Mouse (Mus musculus): ENCODE measurements around the gene Hvcn1. TPM values are rescaled to one million over a fixed set of nuclear protein-coding genes. Genes with fewer than 3 reads are reported as not detected.

Hvcn1 gene
- total RNA-seq, 2 experiments from 2014 or later = 2.6 to 2.8 TPM

DNA sequence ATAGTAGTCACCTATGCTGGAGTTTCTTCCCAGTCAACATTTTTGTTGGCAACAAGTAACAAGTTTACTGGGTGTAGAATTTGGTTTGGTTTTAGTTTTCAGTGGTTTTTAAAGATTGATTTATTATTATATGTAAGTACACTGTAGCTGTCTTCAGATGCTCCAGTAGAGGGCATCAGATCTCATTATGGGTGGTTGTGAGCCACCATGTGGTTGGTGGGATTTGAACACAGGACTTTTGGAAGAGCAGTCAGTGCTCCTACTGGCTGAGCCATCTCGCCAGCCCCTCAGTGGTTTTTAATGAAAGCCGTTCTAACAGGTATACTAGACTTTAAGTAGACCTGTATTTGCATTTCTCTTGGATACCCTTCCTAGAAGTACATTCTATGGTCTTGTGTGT is 59.3 kb downstream of the Hvcn1 start:
- DNase-seq (ENCODE audit: low spot score in 2 of 2) = no peak

GRCm38 (mm10) chr5:122267136-122267535 is 60.5 kb downstream of the Hvcn1 start:
- DNase-seq (ENCODE audit: low spot score in 2 of 2) = no peak

GRCm38 (mm10) chr5:122267899-122268298 is 61.3 kb downstream of the Hvcn1 start:
- peak; percentile 86 for DNase-seq (ENCODE audit: low spot score in 2 of 2)

DNA sequence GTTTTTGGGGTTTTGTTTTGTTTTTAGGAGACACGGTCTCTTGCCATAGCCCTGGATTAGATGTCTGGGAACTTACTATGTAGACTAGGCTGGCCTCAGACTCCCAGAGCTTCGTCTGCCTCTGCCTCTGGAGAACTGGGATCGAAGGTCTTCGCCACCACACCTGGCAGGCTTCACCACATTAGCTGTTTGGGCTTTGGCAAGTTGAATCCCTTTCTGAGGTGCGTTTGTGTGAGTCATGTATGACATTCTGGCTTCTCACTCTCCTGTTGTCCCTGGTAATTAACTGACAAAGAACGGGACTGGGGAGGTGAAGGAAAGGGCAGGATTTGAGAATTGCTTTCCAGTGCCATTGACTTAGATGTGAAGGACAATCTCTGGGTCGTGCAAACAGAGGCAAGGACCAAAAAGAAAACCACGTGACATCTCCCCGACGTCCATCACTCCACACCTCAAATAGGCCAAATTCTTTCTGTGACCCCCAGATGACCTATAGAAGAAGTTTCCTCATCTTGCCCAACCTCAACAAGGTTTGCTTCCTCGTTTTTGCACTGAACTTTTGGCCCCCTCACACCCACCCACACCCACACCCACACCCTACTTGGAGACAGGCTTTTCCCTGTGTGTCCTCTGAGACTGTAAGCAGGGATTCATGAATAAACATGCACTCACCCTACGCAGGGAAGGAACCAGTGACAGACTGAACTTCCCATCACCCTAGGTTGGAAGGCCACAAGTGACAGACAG is 62.4 kb downstream of the Hvcn1 start:
- no peak for DNase-seq (ENCODE audit: low spot score in 2 of 2)

DNA sequence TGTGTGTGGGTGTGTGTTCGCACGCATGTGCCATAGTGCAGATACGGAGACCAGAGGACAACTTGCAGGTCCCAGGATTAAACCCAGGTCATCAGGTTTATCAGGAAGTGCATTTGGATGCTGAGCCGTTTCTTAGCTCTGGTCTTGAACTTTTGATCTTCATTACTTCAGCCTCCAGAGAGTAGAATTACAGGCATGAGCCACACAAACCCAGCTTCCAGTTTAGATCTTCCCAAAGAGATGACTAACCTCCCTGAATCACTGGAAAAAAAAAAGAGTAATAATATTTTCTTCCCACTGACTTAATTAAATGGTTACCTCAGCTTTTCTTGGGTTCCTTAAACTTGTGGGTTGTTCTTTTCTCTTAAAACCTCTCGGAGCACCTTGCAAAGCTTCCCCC is 66.2 kb downstream of the Hvcn1 start:
- no peak for DNase-seq (ENCODE audit: low spot score in 2 of 2)

DNA sequence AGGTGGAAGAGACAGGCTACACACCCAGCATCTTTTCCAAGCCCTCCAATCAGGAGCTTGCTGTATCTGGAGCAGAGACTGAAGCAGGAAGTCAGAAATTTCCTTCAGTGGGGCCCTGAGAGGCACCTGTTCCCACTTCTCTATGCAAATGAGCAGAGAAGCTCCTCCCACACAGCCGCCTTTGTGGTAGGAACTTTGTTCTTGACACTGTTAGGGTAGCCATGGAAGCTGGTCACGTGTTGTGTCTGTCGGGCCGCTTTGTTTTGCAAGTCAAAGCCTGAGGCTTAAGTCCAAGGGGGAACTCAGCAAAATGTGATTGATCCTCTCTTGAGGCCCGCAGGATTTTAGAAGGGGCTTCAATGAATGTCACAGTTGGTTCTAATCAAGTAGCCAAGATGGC is 68.2 kb downstream of the Hvcn1 start:
- DNase-seq (ENCODE audit: low spot score in 2 of 2) = no peak

- DNase-seq (ENCODE audit: low spot score in 2 of 2) = no peak
Observed at GRCm38 (mm10) chr5:122278946-122279345, 72.3 kb downstream of the Hvcn1 start.

DNA sequence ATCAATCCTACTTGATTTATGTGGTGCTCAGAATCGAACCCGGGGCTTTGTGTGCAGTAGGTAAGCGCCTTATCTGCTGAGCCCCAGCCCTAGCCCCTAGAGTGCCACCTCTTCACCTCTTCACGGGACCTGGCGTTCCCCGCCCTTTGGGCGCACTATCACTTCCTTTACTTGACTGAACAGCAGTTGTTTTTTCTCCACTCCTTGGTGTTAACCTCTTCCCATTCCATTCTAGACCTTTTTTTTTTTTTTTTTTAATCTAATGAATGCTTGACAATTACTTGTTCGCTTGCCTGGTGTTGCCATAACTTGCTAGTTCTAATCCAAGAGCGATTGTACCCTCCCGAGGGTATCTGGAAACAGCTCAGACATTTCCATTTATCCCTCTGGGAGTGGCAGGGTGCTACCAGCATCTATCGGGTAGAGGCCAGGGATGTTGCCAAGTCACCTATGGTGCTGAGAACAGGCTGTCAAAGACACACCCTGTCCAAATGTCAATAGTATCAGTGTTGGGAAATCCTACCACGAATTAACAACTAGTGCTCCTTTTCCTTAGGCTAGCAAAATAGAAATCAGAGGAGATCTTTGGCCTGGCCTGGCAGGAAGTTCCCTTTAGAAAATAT is 73.3 kb downstream of the Hvcn1 start:
- DNase-seq (ENCODE audit: low spot score in 2 of 2) = no peak

DNA sequence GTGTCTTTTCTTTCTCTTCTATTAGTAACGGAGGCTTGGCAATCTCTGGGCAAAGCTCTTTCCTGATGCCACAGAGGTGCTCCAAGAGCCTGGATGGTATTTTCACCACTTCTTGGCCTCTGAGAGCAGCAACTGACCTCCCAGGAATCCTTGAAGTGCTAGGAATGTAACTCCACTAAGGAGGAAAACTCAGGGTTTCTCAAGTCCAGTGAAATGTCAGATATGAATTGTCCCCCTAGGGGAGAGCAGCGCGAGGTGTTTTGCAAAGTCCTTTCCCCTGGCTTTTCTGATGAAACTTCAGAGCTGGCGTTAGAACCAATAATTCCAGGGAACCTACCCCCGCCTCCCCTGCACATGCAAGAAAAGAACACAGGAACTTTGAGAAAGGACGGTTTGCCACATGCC is 73.8 kb downstream of the Hvcn1 start:
- no peak for DNase-seq (ENCODE audit: low spot score in 2 of 2)

DNA sequence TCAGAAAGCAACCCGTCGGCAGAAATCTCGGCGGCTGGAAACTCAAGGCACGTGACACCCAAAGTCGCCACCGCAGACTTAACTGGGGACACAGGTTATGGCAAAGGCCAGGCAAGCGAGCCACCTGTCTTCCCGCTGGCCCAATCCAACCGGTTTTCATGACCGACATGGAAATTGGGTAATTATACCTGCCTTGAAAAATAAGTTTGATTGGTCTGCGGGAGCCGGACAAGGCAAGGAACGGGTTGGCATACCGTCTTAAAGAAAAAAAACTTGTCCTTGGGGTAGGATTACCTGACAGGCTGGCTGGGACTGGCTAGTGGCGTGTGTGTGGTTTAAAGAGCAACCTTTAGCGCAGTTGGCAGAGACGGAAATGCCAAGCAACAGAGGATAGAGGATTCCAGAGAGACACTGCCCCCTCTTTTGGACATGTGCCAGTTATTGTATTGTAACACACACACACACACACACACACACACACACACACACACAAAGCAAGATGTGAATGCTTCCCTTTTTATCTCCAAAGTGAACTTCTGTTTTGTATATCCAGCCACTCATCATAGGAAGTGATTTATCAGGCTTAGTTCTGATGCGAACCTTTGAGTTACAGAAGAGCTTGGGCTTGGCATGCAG is 74.3 kb downstream of the Hvcn1 start:
- no peak for DNase-seq (ENCODE audit: low spot score in 2 of 2)

DNA sequence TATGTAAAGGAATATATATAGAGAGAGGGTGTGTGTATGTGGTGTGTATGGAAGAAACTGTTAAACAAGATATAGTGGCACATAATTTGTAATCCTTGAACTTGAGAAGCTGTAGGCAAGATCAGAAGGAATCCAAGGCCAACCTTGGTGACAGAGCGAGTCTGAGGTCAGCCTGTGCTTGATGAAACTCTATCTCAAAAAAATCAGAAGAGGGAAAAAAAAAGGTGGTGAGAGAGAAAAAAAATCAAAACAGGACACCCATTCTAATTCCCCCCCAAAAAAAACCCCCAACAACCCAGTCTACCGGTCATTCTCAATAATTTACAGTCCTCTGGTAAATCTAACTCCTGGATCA is 77.2 kb downstream of the Hvcn1 start:
- no peak for DNase-seq (ENCODE audit: low spot score in 2 of 2)

GRCm38 (mm10) chr5:122284183-122285028 is 77.8 kb downstream of the Hvcn1 start, which contains the start of gene Pptc7:
Gene Pptc7 (plus strand): TSS chr5:122284365.
- DNase-seq (ENCODE audit: low spot score in 2 of 2) = peak; percentile 86 to 92

DNA sequence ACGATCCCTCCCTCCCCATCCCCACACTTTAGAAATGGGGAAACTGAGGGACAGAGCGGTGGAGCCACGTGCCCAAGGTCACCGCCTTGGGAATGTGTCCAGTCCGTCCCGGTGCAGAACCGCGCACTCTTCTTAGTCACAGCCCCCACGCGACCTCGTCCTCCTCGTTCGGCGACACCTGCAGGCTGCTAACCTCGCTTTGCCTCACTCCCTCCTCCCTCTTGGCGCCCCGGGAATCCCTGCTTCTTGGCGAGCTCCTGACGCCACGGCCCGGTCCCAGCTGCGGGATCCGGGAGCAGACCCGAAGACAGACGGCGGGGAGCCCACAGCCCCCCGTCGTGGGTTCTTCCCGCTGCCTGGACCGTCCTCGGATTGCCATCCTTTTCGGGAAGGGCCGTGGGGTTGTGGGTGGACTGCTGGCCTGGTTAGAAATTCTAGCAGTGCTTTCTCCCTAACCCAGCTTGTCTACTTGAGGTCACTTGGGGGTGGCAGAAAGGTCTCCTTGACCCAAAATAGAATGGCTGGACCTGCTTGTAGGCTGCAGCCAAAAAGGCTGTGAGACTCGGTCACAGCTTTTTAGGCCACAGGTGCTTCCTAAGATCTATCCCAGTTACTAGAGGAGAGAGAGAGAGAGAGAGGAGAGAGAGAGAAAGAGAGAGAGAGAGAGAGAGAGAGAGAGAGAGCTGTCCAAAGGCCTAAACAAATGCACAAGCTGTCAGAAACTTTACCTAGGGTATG is 78.6 kb downstream of the Hvcn1 start:
- DNase-seq (ENCODE audit: low spot score in 2 of 2) = peak in 1 of 2 experiments; percentile 52

DNA sequence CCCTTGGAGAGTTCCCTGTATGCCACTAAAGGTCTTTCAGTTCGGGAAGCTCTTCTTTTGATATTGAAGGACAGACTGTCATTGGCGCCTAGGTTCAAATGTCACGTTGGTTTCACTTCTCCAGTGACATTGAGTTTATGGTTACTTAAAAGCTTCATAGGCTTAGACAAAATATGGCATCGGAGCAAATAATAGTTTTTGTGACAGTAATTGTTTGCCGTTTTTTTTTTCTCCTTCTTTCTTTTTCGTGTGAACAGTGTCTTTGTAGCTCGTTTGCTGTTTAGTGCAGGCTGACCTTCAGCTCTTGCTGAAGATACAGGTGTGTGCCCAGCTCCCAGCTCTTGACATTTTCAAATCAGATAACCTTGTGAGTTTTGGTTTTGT is 79.2 kb downstream of the Hvcn1 start:
- no peak for DNase-seq (ENCODE audit: low spot score in 2 of 2)

DNA sequence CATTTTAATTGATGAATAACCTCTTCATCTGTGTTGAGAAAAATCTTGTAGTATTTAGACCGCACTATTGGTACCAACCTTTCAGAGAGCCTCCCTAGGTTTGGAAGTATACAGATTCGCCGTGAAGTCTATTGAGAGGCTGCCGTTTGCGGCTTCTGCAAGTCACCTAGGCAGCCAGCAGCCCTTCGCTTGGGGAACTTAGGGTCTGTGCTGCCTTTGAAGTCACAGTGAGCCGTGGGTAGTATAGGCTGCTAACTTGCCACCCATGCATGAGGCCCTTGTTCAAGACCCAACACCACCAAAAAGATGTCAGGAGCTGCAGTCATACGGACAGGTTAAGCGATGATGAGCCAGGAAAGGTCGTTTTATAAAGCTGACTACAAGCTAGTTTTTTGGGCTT is 79.6 kb downstream of the Hvcn1 start:
- DNase-seq (ENCODE audit: low spot score in 2 of 2) = no peak

DNA sequence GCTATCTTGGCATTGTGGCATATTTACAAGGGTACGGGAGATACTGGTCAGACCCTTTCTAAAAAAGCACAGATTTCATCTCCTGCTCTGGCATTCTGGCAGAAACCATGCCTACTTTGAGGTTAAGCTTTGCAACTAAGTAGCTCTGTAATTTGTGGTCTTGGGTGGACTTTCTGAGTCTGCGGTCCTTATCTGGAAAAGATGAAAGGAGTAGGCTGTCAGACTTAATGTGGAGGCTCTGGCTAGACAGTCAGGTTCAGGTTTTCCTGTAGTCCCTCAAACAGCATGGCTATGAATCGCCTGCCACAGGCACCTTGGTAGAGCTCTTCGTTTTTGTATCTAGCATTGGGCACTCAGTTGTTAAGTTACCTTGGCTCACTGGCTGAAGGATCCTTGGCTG is 80.4 kb downstream of the Hvcn1 start:
- DNase-seq (ENCODE audit: low spot score in 2 of 2) = no peak

DNA sequence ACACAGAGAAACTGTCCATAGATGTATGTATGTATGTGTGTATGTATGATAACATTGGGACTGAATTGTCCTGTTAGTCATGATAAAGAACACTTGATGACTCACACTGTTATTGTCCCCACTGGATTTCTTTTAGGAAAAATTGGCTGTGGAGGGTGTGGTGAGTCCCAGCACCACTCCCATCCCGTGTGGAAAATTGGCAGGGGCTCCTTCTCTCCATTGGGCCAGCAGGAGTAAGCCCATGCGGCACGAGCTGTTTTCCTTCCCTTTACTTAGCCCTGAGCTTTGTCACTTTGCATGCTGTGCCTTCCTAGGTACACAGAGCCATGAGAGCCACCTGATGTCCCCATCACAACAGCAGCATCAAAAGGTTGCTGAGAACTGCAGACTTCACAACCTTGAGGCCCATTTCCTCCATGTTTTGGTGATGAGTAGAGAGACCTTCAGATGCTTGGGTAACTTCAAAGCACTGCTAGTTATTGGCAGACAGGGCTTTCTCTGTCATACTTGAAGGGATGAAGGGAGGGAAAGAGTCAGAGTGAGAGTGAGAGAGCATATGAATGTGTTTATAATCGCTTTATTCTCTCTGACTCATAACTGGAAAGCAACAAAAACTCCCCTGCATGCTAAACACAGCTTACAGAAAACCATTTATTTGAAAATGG is 81.7 kb downstream of the Hvcn1 start:
- no peak for DNase-seq (ENCODE audit: low spot score in 2 of 2)

GRCm38 (mm10) chr5:122291149-122291548 is 84.5 kb downstream of the Hvcn1 start:
- no peak for DNase-seq (ENCODE audit: low spot score in 2 of 2)
